Mouse (Mus musculus) embryo, embryonic 10 days (tissue): Measurements from ENCODE around the gene Nanos3.

Experiments used
- DNase-seq: peaks from one replicate; pipeline ENCODE4 v3.0.0-alpha.2; 2015; ENCODE audit warnings: low spot score

Gene Nanos3

DNA sequence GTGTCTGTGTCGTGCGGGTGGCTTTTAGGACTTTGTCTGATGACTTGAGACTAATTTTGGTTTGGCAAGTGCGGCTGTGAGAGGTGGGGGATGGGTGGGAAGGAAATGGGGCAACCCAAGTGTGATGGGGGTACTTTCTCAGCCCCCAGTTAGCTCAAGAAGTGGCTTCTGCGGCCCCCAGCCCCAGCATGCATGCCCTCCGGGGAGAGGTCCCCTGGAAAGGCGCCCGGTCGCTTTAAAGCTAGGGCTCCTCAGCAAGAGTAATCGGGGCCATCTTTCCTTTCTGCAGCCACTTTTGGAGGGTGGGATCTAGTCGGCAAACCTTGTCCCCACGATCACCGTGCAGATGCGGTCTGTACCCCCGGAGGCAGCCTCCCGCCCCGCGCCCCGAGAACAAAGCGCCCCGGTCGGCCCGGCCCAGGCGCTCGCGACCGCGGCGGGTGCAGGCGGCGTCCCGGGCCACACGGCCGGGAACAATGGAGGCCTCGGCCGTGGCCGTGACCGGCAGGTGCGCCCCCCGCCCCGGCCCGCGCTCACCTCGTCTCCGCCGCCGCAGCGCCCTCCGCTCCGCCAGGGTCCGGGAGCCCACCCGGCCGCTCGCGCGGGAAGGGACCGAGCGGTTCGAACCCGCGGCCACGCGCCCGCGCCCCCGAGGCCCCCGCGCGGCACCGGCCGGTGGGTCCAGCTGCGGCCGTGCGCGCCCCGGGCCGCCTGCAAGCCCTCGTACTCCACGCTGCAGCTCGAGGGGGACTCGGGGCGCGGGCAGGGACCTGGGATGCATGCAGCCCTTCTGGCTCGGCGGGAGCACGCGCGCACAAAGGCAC is 1.5 kb downstream of the Nanos3 start:
- no peak for DNase-seq

DNA sequence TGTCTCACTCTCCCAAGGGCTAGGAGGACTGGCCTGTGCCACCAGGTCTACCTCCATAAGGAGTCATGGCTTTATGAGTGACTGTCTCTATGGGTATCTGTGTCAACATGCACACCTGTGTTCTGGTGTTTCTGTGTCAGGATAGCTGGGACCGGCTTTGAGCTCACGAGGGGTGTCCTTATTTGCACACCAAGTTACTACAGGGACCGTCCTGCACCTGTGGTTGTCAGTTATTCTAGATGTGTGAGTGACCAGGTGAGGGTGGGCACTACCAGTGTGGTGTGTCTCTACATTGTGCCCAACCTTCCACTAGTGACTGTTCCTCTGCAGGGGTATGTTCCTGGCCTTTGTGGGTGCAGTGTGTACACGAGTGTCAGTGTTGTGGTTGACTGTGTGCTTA is 2.2 kb downstream of the Nanos3 start:
- DNase-seq, result no peak

DNA sequence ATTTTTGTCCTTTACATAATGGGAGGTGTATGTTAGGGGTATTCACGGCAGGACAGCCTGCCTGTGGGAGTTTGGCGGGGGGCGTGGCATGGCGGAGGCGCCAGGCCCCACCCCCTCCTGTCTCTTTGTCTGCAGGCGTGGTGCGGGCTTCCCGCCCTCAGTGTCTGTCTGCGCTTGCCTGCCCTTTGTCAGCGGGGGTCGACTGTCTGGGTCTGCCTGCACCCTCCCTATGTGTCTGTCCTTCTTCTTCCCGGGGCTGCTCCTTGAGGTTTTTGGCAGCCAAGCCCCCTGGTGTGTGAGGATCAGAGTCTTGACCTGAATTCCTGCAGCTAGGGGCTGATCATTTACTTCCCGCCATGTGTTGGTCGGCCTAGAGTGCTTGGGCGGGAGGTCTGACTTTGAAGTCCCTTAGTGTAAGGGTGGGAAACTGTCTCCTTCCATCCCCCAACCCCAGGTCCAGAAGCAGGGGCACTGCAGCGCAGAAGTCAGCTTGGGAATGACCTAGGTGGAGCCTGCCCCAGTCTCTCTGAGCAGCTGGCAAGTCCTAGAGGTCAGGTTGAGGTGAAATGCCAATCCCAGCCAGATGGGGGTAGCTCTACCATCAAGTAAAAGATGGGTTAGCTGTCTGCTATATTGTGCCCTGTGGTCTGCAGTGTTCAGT is 4.4 kb downstream of the Nanos3 start:
- peak; percentile 82 for DNase-seq

DNA sequence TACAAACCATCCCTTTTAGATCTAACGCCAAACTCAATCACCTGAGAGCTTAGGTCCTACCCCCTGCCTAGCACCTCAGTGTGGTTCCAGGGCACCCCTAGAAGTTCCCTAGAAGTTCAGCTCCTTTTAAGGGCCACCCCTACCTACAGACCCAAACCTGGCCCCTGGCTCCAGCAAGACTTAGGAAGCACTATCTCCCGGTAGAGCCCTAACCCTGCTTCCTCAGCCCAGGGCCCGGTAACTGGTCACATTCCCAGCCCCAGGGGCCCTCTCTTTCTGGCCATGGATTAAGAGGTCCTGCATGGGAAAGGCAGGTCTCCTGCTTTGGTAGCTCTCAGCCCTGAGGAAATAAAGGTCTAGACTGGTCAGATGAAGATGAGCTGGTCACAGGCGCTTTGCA is 5.1 kb downstream of the Nanos3 start:
- no peak for DNase-seq

DNA sequence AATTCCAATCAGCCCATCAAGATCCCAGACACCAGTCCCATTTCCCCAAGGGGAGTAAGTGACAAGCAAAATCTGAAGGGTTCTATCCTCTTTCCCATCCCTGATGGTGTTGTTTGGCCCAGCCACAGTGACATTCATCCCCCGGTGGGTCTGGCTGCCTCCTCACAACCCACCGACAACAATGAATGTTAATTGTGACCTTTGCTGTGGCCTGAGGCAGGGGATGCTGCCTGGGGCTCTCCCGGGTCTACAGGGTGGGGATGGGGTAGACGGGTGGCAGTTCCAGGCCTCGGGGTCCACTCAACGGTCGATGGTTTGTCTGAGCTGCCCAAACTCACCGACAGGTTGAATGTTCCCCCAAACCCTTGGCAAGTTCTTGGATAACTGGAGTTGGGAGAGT is 6.4 kb downstream of the Nanos3 start:
- no peak for DNase-seq

DNA sequence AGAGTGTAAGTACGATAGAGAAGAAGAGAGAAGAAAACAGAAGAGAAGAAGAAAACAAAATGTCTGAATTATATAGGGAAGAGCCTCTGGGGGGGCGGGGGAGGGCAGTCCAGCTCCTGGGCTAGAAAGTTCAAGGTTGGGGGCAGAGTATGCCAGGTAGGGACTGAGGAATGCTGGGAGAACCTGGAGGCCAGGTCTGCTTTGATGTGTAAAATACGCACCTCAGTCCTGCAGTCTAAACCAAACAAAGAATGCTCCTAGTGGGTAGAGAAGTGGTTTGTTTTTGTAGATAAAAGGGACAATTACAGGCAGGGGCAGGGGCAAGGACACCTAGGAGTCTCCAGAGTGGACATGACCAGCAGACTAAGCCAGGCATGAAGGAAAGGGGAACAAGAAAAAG is 7.6 kb downstream of the Nanos3 start:
- DNase-seq, result no peak

DNA sequence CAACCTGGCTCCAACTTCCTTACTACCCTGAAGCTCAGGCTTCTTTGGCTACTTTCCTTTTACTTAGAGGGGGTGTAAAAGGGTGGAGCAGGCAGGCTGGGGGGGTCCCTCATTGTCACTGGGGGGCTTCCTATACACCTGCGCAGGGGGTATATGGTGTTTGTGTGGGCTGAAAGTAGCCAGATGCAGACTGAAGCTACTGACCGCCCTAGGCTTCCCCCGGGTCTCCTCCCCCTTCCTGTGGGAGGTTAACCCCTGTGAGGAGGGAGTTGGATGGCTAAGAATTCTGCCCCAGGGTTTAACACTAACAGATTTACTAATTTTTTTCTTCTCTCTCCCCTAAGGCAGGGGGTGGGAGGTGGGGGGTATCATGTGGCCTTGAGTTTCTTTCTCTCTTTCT is 8.5 kb downstream of the Nanos3 start:
- DNase-seq, result no peak

DNA sequence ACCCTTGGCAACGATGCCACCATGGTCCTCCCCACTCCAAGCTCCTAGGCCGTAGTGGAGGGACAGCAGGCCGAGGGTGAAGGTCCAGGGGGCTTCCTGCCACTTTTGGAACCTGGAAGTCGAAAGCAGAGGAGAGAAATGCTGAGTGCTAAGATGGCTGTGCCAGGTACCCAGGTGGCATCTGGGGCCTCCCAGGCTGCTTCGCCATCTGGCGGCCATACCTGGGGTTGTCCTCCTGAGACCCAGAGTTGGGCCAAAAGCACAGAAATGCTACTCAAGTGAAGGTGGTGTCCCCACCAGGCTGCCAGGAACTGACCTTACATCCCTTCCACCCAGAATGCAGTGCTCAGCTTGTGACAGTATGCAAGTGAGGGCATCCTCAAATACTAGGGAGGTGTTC is 11.2 kb downstream of the Nanos3 start:
- no peak for DNase-seq

DNA sequence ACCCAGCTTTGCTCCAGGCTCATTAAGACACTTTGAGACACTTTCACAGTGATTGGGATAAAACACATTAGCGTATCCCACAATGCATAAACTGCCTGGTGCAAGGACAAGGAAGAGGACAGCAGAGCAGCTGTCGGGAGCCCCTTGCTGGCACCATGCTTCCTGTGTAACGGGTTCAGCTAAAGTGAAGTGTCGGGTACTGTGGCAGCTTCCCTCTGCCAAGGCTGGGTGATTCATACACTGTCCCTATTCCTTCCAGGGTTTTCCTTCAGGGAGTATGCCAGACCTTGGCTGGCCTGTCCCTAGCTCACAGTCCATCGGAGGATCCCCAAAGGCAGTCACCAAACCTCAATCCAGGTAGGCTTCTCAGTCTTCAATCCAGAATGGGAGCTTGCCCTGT is 14.9 kb downstream of the Nanos3 start:
- DNase-seq, result no peak

DNA sequence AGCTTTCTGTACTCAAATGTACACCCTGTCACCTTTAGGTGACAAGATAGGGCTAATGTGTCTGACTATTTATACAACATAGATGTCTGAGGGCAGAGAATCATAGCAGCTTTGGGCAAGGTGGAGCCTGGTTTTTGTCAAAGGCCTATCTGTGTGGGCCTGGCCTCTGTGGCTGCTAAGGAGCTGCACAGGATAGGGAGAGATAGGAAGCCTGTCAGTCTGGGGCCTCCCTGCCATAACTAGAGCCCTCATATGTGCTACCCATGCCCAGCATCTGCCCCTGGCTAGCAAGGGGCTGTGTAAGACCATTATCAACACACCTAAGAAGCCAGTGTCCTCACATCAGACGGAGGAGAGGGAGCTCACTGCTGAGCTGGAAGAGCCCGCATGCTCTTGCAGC is 17.3 kb downstream of the Nanos3 start:
- DNase-seq, result no peak

DNA sequence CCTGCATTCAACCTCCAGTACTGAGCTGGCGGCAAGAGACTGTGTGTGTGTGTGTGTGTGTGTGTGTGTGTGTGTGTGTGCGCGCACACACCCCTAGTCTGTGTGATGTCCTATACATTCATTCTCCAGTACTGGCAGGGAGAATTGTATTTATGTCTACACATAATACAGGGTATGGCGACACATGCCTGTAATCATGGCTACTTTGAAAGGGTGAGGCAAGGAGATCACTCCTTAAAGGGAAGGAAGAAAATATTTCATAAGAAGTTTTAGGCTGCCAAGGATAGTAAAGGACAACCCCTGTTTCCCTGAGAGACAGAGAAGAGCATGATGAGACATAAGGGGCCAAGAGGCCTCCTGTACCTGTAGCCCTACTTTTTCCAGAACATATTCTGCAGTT is 27.4 kb downstream of the Nanos3 start:
- DNase-seq, result no peak

DNA sequence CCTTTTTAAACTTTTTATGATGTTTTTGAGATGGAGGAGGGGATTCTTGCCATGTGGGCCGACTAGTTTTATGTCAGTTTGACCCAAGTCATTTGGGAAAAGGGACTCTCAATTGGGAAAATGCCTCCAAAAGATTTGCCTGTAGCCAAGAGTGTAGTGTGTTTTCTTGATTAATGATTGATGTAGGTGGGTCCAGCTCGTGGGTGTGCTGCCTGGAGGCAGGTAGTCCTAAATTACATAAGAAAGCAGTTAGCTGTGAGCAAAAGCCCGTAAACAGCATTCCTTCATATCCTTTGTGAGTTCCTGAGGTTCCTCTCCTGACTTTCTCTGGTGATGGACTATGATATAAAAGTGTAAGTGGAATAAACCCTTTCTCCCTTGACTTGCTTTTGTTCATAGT is 35.8 kb downstream of the Nanos3 start:
- no peak for DNase-seq

DNA sequence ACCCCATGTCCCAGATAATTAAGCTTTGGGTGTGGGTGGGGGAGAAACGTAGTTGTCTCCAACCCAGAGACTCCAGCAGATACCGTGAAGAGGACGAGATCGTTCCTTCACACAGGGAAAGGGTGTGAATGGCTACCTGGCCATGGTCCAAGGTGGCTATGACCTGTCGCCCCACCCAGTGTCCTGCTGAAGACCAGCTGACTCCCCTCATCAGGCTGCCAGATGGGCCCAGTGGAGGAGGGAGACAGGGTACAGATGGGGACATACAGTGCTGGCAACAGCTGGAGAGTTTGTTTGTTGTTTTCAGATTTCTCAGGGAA is 36.5 kb downstream of the Nanos3 start:
- no peak for DNase-seq

DNA sequence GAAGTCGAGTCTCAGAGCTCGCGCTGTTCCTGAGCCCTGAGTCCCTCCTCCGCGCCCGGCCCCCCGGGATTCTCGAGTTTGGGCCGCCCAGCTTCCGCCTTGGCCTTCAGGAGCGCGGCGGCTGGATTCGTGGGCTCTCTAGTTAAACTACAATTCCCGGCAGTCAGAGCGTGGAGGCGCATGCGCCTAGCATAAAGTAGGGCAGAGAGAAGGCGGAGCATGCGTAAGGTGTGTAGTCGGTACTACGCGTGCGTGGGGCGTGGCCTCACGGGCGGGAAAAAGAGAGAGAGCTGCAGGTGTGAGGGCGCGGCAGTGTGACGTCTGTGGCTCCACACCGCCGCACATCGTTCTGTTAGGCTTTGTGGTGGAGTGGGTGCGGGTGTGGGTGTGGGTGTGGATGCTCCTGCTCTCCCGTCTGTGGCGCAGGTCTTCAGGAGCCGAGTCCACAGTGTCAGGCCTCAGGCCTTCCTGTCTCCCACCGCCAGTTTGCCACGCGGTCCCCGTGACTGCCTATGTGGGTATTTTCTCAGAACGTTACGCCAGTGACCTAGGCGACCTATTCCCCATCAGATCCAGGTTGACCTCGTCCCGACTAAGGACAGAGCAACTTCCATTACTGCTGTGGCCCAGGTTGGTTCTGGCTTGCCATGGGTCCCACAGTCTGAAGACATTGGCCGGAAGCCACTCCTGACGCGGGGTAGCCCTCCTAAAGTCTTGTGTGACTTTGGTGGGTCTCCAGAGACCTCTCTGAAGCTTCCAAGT is 37.1 kb downstream of the Nanos3 start, which contains the start of the genes Cc2d1a and 4930432K21Rik:
Cc2d1a (minus strand) TSS at position 168 of the 762 bp plus-strand sequence.
4930432K21Rik (plus strand) TSS at position 257 of the 762 bp plus-strand sequence.
- peak; percentile 99 for DNase-seq

DNA sequence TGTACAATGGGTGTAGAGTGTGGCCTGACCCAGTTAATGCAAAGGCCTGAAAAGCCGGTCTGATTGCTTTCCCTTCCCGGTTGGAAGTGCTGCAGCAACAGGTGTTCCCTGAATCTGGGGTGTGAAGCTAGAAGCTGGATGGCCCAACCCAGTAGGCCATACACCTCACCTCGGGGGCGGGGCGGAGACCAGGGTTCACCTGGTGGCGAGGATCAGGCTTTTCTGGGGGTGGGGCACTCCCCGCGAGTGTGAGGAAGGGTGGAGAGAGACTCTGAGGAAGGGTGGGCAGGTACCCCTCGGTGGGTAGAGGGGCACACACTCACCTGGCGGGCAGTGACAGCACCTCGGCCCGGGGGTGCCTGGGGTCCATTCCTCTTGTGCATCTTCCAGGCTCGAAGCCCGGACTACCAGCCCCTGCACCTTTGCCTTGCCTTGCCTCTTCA is 37.7 kb downstream of the Nanos3 start:
- DNase-seq, result no peak

DNA sequence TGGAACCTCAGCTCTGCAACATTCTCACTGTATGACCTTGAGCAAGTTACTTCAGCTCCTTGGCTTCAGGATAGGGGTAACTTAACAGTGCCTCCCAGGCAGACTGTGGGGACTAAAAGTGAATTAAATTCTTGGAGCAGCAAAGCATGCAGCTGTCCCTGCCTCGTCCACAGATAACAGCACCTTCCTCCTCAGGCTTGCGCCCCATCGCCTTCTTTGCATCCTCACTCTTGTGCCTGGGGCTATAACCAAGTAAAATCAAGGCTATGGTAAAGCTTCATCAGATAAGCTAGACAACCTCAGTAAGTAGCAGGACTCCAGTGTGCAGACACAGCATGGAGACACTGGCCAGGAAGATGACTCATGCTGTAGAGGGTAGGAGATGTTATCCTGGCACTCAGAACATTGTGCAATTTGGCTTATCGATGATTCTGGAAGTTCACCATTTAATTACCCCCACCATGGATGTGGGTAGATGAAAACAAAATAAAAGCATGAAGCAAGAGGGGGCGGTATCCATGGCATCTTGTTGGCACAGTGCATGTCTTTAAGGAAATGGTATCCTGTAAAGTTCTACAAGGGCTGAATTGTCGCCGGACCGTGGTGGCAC is 40.3 kb downstream of the Nanos3 start:
- no peak for DNase-seq

DNA sequence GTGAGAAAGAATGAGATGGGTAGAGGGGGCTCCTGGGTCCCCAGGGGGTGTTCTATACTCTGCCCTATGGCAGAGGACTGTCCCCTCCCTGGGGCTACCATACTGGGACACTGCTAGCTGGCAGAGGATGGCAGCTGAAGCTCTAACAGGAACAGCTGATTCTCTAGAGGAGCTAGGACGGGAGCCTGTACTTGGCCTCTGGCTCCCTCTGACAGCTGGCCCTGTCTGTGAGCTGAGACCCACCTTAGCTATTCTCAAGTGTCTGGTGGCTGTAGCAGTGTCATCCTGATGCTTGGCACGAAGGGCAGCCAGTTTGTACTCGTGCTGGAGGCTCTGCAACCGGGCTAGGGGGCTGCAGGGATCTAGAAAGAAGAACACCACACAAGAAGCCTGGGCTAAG is 44.2 kb downstream of the Nanos3 start:
- DNase-seq, result no peak

DNA sequence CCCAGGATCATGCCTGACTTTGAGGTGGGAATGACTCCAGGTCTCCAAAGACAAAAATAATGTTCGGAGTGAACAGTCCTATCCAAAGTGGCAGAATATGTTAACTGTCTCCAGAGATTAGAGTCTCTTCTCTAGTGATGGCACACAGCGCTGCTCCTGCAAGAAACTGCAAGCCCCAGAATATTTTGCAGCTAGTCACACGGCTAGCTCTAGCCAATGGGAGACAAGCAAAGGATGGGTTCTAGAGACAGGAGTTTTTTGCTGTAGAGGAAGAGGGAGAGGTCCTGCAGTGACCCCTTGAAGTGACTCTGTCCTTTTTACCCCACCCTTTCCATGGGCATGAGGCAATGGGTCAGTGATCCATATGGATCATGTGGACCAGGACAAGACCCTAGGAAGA is 47.2 kb downstream of the Nanos3 start:
- no peak for DNase-seq

DNA sequence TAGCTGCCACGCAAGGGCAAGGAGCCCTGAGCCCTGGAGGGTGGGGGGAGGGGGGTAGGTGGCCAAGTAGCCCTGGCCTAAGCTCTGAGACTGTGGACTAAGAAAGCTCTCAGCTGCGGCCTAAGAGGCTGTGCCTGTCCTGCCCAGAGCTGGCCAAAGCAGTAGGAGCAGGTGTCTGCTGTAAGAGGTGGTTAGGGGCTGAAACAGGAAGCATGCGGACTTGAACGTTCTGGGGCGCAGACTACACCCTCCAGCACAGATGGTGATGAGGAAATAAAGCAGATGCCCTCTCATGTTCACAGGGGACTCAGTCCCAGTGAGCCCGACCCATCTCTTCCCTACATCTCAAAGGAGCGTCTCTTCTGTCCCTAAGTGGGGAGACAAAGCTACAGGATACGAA is 52.8 kb downstream of the Nanos3 start:
- no peak for DNase-seq

DNA sequence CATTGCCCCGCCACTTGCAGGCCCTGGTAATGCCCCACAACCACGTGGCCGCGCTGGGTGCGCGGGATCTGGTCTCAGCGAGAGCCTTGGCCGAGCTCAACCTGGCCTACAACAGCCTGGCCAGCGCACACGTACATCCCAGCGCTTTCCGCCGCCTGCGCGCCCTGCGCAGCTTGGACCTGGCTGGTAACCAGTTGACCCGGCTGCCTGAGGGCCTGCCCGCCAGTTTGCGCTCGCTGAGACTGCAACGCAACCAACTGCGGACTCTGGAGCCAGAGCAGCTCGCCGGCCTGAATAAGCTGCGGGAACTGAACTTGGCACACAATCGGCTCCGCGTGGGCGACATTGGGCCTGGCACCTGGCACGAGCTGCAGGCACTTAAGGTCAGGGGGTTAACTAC is 54.2 kb downstream of the Nanos3 start:
- DNase-seq, result no peak

DNA sequence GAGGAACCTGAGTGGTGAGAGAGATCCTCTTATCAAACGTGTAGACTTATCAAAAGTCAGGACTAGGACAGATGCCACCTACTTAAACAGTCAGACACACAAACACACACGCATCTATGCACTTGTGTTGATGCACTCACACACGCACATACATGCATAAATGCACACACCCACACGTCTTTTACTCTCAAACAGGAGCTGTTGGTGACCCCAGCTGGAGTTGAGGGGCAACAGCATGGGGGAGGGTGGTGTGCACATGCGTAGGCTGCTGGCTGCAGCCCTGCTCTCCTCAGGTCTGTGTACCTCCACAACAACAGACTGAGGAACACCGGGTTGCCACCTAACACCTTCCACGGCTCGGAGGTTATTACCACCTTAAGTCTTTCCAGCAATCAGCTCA is 56.7 kb downstream of the Nanos3 start:
- no peak for DNase-seq

DNA sequence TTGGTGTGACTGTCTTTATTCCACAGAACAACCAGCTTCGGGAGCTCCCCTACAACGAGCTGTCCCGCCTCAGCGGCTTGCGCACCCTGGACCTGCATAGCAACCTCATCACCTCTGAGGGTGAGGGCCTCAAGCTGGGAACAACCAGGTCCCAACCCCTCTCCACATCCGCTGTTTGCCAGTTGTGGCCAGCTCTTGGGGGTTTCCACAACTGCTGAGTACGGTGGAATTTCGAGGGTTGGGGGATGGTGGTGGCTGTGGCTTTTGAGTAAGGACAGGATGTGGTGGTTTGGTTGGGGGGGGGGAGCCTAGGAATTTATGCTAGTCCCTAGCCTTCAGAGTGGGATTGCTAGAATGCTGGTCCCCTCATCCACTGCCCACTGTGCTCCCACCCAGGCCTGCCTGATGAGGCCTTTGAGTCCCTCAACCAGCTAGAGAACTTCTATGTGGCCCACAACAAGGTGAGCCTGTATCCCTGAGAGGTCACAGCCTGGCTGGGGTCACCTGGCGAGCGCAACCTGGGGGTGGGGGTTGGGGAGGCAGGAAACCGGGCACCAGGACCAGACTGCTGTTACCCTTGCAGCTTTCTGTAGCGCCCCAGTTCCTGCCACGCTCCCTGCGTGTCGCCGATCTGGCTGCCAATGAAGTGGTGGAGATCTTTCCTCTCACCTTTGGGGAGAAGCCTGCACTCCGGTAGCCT is 57.7 kb downstream of the Nanos3 start:
- DNase-seq, result no peak
